Mouse (Mus musculus): Measurements from ENCODE around the gene Stard9. TPM values are rescaled to one million over a fixed set of nuclear protein-coding genes. Genes with fewer than 3 reads are reported as not detected.
A peak's percentile ranks its signal among the peaks of the same experiment; 100 is the strongest.

Stard9 gene
- polyA plus RNA-seq (2016; fragmentation: Nextera tagmentation; extraction: Ambion mirVana) = 6.0 and 6.3 TPM in 2 replicates

- 2% methylated on average over 36 of the region's 36 CpGs for WGBS
- Histone ChIP-seq H3K4me3 (peak within 1 kb of the TSS; percentile 51), H3K9me3 (replicated peaks) (no peaks in the 10 kb centered on the region), H3K4me1 (0 out of 2 replicates have a peak, but pooled peaks cover 2% of the 10 kb centered on the region), H3K36me3 (no peaks in the 10 kb centered on the region; the same call in 1 of the 2 replicates), H3K4me2 (replicated peaks) (peak within 1 kb of the TSS; percentile 62), H3K27ac (peak within 1 kb of the TSS; percentile 64; the same call in 1 of the 2 replicates), H3K27me3 (no peaks in the 10 kb centered on the region), H3K9ac (peak within 1 kb of the TSS; percentile 68)
- peak; percentile 100 for ATAC-seq (ENCODE audit: low FRiP score)
Observed at GRCm38 (mm10) chr2:120628886-120629735, at the start of gene Stard9. Gene Stard9 (plus strand): TSS chr2:120629121.

DNA sequence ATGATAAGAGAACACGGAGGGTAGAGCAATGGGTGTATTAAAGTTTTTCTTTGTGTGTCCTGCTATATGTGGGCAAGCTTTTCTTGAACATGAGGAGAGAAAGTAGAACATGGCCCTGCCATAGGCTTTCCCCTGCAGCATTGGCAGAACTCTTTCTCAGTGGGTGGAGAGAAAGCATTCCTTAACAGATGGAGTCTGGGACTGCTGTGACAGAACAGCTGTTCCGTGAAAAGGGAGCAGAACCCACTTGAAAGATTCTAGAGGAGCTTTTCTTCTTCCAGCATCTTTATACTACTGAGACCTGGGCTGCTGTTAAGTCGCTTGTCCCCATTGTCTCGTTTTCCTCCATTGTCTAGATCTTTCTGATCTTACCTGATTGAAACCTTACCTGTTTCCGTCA, 39.2 kb upstream of the Stard9 start:
- H3K36me3 ChIP-seq = peaks cover 23% of the 10 kb centered on the region
- H3K9me3 ChIP-seq (replicated peaks) = no peaks in the 10 kb centered on the region
- H3K4me2 ChIP-seq (replicated peaks) = no peak overlapping the region
- H3K4me3 ChIP-seq = no peak overlapping the region
- 83% methylated on average over 5 of the region's 5 CpGs for WGBS
- no peaks in the 10 kb centered on the region for H3K27me3 ChIP-seq
- no peaks in the 10 kb centered on the region for H3K4me1 ChIP-seq
- no peak overlapping the region for H3K9ac ChIP-seq
- no peak for ATAC-seq (ENCODE audit: low FRiP score)
- H3K27ac ChIP-seq = no peak overlapping the region

DNA sequence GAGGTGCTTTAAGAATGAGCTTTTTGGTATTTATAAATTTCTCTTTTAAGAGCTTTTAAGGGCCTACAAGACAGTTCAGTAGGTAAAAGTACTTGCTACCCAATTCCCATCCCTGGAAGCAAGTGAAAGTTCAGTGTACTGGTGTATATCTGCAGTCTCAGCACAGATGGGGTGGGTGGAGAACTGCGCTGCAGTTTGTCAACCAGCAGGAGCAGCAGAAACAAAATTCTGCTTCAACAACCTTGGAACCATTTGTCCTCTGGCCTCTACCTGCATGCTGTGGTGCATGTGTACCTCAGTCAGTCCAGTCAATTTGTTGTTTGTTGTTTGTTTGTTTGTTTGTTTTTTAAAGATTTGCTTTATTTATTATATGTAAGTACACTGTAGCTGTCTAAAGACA, 36.7 kb upstream of the Stard9 start:
- no peak overlapping the region for H3K4me2 ChIP-seq (replicated peaks)
- no peaks in the 10 kb centered on the region for H3K9me3 ChIP-seq (replicated peaks)
- 96% methylated on average over 1 of the region's 1 CpGs for WGBS
- H3K27ac ChIP-seq = no peak overlapping the region
- H3K9ac ChIP-seq = no peak overlapping the region
- peaks cover 30% of the 10 kb centered on the region for H3K36me3 ChIP-seq
- no peak for ATAC-seq (ENCODE audit: low FRiP score)
- no peaks in the 10 kb centered on the region for H3K4me1 ChIP-seq
- no peaks in the 10 kb centered on the region for H3K27me3 ChIP-seq
- no peak overlapping the region for H3K4me3 ChIP-seq

DNA sequence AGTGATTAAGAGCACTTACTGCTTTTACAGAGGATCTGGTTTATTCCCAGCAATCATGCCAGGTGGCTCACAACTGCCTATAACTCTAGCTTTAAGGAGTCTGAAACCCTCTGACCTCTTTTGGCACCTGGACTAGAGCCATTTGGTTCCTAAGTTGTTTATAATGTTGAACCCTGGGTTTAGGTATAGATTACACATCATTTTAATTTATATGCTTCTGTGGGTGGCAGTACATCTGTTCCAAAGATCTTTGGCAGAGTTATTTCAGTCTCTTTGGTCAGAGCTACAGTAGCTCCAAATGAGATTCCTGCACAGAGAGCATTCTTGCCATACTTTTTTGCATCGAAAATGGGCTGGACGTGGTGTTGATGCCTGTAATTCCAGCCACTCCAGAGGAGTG, 31.2 kb upstream of the Stard9 start:
- no peaks in the 10 kb centered on the region for H3K9me3 ChIP-seq (replicated peaks)
- no peak overlapping the region for H3K4me2 ChIP-seq (replicated peaks)
- 83% methylated on average over 2 of the region's 2 CpGs for WGBS
- no peaks in the 10 kb centered on the region for H3K27me3 ChIP-seq
- H3K4me3 ChIP-seq = no peak overlapping the region
- no peaks in the 10 kb centered on the region for H3K4me1 ChIP-seq
- H3K9ac ChIP-seq = no peak overlapping the region
- H3K36me3 ChIP-seq = peaks cover 48% of the 10 kb centered on the region
- ATAC-seq (ENCODE audit: low FRiP score) = no peak
- no peak overlapping the region for H3K27ac ChIP-seq

DNA sequence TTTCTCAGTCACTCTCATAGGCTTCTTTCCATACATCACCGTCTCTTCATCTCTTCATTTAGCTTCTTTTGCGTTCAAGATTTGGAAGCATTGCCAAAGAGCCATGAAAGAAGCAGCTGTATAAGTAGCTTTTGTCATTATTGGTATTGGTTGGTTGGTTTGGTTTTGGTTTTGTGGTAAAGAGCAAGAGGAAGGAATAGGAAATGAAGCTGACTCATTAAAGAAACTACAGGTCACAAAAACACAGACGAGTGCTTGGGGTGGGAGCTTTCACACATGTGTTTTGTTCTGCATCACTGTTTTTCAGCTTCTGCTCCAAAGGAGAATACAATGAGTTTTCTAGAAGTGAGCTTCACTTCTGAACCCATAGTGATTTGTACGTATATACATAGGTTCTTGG, 29.4 kb upstream of the Stard9 start:
- H3K9me3 ChIP-seq (replicated peaks) = no peaks in the 10 kb centered on the region
- no peaks in the 10 kb centered on the region for H3K4me1 ChIP-seq
- H3K4me3 ChIP-seq = no peak overlapping the region
- H3K27ac ChIP-seq = no peak overlapping the region
- peaks cover 55% of the 10 kb centered on the region for H3K36me3 ChIP-seq
- H3K27me3 ChIP-seq = no peaks in the 10 kb centered on the region
- ATAC-seq (ENCODE audit: low FRiP score) = no peak
- H3K9ac ChIP-seq = no peak overlapping the region
- WGBS = 93% methylated on average over 4 of the region's 4 CpGs
- H3K4me2 ChIP-seq (replicated peaks) = no peak overlapping the region

DNA sequence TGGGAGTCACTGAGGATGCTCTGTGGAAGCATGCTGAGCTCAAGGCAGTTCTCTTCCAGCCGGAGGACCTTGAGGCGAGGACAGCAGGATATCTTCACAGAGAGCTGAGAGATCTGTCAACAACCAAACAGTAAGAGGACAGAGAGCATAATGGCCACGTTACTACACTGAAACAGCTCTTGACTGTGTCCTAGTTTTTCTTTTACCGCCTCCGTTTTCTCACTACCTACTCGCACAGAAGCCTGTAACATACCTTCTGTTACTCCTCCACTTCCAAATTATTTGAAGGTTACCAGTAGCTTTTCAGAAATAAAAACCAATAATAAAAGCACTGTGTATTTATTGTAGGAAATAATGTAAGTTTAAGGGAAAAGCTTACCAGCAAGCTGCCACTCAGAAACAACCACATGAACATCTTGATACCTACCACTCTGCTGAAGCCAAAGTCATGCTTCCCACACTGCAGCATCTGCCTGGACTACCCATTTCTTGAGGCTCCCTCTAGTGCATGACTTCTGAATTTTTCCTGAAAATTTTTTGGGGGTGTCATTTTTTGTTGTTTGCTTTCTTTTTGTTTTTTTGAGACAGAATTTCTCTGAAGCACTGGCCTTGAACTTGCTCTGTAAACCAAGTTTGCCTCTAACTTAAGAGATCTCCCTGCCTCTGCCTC, 22.8 kb upstream of the Stard9 start:
- Histone ChIP-seq H3K9me3 (replicated peaks) (no peaks in the 10 kb centered on the region), H3K36me3 (peaks cover 19% of the 10 kb centered on the region), H3K27me3 (no peaks in the 10 kb centered on the region), H3K4me3 (no peak overlapping the region), H3K4me1 (peaks cover 18% of the 10 kb centered on the region), H3K9ac (no peak overlapping the region), H3K4me2 (replicated peaks) (no peak overlapping the region), H3K27ac (no peak overlapping the region)
- ATAC-seq (ENCODE audit: low FRiP score) = no peak
- 91% methylated on average over 6 of the region's 6 CpGs for WGBS

GRCm38 (mm10) chr2:120608830-120609723, 19.8 kb upstream of the Stard9 start, which contains the start of the genes Haus2 and Lrrc57:
Gene Haus2 (plus strand): TSS chr2:120609383.
Gene Lrrc57 (minus strand): TSS chr2:120609520.
- H3K36me3 ChIP-seq = peaks cover 9% of the 10 kb centered on the region
- WGBS = under 1% methylated on average over 52 of the region's 52 CpGs
- peak within 1 kb of the TSS; percentile 76 for H3K9ac ChIP-seq
- H3K4me3 ChIP-seq = peak within 1 kb of the TSS; percentile 82
- peak; percentile 96 for ATAC-seq (ENCODE audit: low FRiP score)
- H3K27ac ChIP-seq = peak within 1 kb of the TSS; percentile 88
- H3K27me3 ChIP-seq = no peaks in the 10 kb centered on the region
- H3K4me1 ChIP-seq = peaks cover 18% of the 10 kb centered on the region
- H3K9me3 ChIP-seq (replicated peaks) = no peaks in the 10 kb centered on the region
- H3K4me2 ChIP-seq (replicated peaks) = peak within 1 kb of the TSS; percentile 86

GRCm38 (mm10) chr2:120616279-120617163, 12.4 kb upstream of the Stard9 start:
- Histone ChIP-seq H3K4me3 (no peak overlapping the region), H3K36me3 (peaks cover 36% of the 10 kb centered on the region), H3K4me2 (replicated peaks) (no peak overlapping the region), H3K9ac (no peak overlapping the region), H3K27me3 (no peaks in the 10 kb centered on the region), H3K9me3 (replicated peaks) (no peaks in the 10 kb centered on the region), H3K4me1 (no peaks in the 10 kb centered on the region), H3K27ac (no peak overlapping the region)
- ATAC-seq (ENCODE audit: low FRiP score) = no peak
- WGBS = 91% methylated on average over 5 of the region's 5 CpGs

DNA sequence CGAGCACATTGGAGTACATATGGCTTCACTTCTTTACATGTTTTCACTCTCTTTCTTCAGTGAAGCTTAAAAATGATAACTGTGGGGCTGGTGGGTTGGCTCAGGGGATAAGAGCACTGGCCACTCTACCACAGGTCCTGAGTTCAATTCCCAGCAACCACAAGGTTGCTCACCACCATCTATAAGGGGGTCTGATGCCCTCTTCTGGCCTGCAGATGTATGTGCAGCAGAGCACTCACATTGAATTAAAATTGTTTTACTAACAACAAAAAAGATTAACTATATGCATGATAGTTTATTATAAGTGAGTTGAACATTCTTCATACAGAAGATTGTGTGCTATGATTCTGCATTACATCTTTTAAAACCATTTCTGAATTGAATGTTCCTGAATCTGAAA, 9.4 kb upstream of the Stard9 start:
- Histone ChIP-seq H3K9ac (no peak overlapping the region), H3K36me3 (peaks cover 32% of the 10 kb centered on the region), H3K27ac (no peak overlapping the region), H3K27me3 (no peaks in the 10 kb centered on the region), H3K4me3 (no peak overlapping the region), H3K4me2 (replicated peaks) (no peak overlapping the region), H3K4me1 (no peaks in the 10 kb centered on the region), H3K9me3 (replicated peaks) (no peaks in the 10 kb centered on the region)
- no peak for ATAC-seq (ENCODE audit: low FRiP score)
- 100% methylated on average over 1 of the region's 1 CpGs for WGBS

GRCm38 (mm10) chr2:120622920-120623319, 6.0 kb upstream of the Stard9 start:
- Histone ChIP-seq H3K4me2 (replicated peaks) (no peak overlapping the region), H3K36me3 (peaks cover 16% of the 10 kb centered on the region), H3K9ac (no peak overlapping the region), H3K4me1 (no peaks in the 10 kb centered on the region), H3K27ac (no peak overlapping the region), H3K9me3 (replicated peaks) (no peaks in the 10 kb centered on the region), H3K27me3 (no peaks in the 10 kb centered on the region), H3K4me3 (no peak overlapping the region)
- no peak for ATAC-seq (ENCODE audit: low FRiP score)

Data from hindbrain, embryonic 12.5 days (tissue).